Mouse (Mus musculus): Measurements from ENCODE around the gene Gabra3.

The Gabra3 gene

GRCm38 (mm10) chrX:72656230-72656898, at the start of gene Gabra3:
TSS of gene Gabra3 (minus strand) at chrX:72656848.
- no peak for DNase-seq (ENCODE audit: low spot score)

GRCm38 (mm10) chrX:72655789-72656188, 859 bp downstream of the Gabra3 start:
- DNase-seq (ENCODE audit: low spot score) = no peak

DNA sequence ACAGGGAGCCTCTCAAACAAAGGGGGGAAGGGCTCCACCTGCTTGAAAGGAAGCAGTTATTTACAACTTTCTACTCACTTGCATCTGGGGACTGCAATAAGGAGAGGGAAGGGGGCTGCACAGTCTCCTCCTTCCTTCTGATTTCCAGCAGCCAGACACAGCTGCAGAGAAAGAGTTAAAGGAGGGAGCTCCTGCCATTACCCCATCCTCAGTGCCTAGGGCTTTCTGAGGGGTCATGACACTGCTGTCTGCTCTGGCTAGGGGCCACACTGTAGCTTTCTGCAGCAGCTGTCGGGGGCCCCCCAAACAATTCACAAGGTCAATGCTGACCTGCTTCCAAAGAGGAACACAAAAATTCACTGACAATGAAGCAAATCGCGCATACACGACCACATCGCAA, 1.3 kb downstream of the Gabra3 start:
- no peak for DNase-seq (ENCODE audit: low spot score)

DNA sequence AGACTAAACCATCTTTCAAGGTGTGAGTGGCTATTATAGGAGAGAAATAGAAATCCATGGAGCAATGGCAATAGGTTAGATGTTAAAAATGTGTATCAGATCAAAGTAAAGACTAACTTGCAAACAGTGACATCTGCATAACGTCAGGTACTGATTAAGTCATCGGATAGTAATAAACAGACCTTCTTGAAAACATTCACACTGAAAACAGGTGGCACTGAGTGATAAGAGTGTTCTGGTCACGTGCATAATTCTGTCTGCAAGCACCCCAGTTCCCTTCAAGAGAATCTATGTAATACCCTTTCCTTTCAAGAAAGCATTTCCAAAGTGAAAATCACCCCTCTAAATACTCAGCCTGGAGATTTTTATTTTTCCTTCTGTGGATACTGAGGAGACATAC, 6.0 kb downstream of the Gabra3 start:
- DNase-seq (ENCODE audit: low spot score) = no peak

DNA sequence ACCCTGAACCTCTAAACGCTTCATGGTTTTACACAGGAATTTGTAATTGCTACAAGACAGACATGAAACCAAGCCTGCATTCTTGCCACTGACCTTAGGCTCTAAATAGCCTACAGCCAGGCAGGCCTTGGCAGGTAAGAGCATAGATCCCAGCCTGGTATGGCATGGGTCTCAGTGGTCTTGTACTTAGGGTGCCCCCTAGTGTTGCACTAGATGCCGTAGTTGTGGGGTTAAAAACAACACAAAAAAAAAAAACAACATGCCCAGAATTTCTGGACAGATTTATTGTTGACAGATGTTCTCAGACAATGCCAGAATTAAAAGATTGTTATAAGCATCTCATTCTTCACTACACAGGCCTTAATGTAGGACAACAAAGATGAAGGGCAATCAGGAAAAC, 12.0 kb downstream of the Gabra3 start:
- no peak for DNase-seq (ENCODE audit: low spot score)

DNA sequence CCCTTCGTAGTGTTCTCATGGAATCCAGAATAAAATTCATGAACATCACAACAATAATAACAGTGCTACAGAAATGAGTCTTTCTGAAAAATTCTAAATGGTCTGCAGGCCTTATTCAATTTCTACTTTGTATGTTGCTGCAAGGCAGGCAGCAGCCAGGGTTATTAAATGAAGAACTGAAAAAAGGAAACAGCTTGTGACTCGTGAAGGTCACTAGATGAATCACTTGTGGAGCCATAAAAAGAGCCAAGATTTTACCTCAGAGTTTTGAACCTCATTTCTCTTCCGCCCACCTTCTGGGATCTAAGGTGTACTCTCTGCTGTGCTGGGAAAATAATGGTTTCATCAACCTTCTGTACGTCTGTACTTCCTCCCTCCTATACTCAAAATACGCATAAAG, 159.4 kb downstream of the Gabra3 start:
- no peak for DNase-seq (ENCODE audit: low spot score)

GRCm38 (mm10) chrX:72489806-72490205, 166.8 kb downstream of the Gabra3 start:
- DNase-seq (ENCODE audit: low spot score) = no peak

DNA sequence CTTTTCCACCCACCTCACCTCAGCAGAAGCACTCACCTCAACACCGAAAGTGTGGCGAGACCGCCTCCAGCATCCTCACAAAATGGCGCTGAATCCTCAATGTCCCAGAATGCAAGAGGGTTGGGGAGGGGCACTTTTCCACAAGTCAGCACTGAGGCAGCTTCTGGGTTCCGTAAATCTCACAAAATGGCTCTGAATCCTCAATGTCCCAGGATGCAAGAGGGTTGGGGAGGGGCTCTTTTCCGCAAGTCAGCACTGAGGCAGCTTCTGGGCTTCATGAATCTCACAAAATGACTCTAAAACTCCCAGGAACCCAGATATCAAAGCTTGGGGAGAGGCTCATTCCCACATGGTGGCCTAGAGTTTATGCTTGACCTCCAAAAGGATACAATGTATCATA, 269.9 kb downstream of the Gabra3 start, which contains the start of gene Magea10:
Magea10 (minus strand) TSS at position 101 of the 400 bp plus-strand sequence.
- no peak for DNase-seq (ENCODE audit: low spot score)

All from ovary, postnatal 10 days (tissue).